Mouse (Mus musculus) c-Kit-positive CD71-positive TER-119-positive erythroid progenitor cells, embryonic 14.5 days (primary cell): ENCODE data around the gene Tgm3.

Experiments
- DNase-seq: peaks from one replicate; pipeline ENCODE4 v3.0.0-alpha.2; 2013; ENCODE audit warnings: low spot score

The Tgm3 gene

DNA sequence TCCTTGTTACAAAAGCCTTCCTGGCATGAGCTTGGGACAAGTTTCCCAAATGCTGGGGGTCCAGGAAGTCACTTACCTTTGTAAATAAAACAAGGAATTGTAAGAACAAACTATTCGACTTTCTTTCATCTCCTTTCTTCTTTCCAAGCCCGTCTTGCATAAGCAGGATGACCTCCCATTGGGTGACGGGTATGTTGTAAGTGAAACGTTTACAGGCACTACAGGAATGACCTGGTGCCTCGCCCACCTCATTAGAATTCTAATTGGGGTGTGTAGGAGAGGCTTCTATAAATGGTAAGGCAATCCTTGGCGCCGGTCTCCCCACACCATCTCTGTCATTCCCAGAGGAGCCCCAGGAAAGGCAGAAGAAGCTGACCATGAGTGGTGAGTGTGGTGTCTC lies at the start of gene Tgm3:
TSS of gene Tgm3 (plus strand) at position 324 of the 400 bp plus-strand sequence.
- DNase-seq, result no peak

DNA sequence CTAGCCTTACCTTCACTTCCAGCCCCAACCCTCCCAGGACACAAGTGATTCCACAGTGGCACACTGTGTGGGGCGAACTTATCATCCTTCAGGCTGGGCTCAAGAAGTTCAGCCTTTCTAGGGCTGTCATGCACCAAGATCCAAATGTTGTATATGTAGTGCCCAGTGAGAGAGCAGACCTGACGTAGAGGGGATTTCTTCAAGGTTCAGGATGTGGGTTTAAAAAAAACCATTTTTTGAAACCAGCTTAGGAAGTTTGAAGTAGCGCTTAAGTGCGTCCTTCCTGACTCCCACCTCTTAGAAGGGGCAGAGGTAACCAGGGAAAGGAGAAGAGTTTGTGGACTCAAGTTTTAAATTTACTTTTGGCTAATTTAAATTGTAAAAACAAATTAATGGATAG lies 31.5 kb upstream of the Tgm3 start:
- no peak for DNase-seq

- no peak for DNase-seq
Measured at GRCm38 (mm10) chr2:129987527-129988045, 24.6 kb upstream of the Tgm3 start.

DNA sequence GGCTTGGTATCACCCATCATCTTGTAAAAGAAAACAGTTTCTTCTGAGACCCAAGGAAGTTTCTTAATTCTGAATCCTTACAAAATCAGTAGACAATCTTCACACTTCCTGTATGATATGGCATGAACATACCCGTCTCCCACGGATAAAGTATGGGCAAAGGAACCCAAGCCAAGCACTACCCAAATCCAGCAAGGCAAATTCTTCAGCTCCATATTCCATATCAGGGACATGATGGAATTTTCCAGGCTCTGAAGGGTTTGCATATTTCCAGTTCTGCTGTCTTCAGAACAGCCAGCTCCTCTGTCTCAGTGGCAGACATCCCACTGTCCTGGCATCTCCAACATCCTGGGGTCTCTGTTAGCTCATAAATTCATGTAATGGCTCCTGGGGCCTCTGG lies 22.5 kb upstream of the Tgm3 start:
- DNase-seq, result no peak

- DNase-seq, result no peak
Measured at GRCm38 (mm10) chr2:129994468-129994867, 17.7 kb upstream of the Tgm3 start.

- DNase-seq, result no peak
Measured at GRCm38 (mm10) chr2:129998476-129998875, 13.7 kb upstream of the Tgm3 start.

- no peak for DNase-seq
Measured at GRCm38 (mm10) chr2:129999296-129999695, 12.9 kb upstream of the Tgm3 start.

- no peak for DNase-seq
Measured at GRCm38 (mm10) chr2:130000601-130001000, 11.5 kb upstream of the Tgm3 start.

- DNase-seq, result no peak
Measured at GRCm38 (mm10) chr2:130004046-130004445, 8.1 kb upstream of the Tgm3 start.

DNA sequence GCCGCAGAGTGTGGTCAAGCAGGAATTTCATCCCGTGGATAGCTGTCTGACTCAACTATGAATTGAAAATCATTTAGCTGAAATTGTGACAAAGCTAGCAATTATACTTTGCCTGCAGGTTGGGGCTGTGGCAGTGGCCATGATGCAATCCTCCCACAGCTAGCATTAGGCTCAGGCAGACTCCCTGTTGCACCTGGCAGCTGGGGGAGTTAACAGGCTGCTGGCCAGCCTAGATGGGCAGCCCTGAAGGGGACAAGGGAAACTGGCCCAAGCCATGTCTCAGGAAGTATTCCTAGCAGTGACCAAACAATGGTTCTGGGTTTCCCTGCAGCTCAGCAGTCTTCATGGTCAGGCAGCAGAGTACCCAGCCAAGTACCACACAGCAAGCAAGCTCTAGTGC lies 2.8 kb upstream of the Tgm3 start:
- DNase-seq, result no peak

- no peak for DNase-seq
Measured at GRCm38 (mm10) chr2:130013646-130014045, 1.5 kb downstream of the Tgm3 start.

DNA sequence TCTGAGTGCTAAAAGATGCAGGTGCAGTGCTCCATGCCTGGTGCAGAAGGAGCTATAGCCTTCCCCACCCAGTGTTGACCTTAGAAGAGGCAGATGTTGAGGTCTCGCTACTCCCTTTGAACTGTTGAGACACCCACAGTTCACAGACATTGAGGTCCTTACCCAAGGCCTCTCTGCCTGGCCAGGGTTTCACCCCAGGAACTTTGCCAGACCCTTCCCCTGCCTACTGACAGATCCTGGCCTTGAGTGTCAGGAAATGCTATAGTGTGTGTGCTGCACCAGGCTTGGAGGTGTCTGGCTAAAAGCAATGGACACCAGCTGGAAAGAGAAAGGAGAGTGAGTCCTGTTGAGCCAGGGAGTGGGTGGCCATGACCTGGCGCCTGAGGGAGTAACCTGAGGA lies 3.0 kb downstream of the Tgm3 start:
- DNase-seq, result no peak

- no peak for DNase-seq
Measured at GRCm38 (mm10) chr2:130018084-130018483, 5.9 kb downstream of the Tgm3 start.

GRCm38 (mm10) chr2:130027890-130028289 lies 15.7 kb downstream of the Tgm3 start:
- DNase-seq, result no peak

DNA sequence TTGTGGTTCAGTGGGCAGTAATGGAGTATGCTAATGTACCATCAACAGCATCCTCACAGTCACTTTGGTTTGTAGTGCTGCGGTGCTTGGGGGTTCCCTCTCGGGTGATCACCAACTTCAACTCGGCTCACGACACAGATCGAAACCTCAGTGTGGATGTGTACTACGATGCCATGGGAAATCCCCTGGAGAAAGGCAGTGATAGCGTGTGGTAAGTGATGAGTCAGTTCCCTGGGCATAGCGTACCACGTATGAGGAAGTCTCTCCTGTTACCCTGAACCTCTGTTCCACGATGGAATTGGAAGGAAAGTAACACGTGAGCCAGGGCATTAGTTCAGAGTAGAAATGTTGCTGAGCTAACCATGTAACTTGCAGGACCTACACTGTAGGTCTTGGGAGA lies 17.7 kb downstream of the Tgm3 start:
- no peak for DNase-seq

DNA sequence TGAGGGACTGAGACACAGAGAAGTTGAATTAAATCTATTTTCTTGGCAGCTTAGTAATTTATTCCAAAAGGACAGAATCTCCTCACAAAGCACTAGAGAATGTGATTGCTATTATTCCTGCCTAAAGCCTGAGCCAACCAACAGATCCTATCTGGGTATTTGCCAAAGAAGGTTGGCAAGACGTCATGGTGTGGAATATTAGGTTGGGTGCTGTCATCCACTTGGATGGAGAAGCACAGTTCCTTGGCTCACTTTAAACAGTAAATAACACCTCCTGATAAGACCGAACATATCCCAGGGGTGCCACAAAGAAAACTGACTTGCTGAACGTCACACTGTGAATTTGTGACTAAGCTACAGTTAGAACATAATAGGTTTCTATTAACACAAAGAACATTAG lies 20.5 kb downstream of the Tgm3 start:
- no peak for DNase-seq

GRCm38 (mm10) chr2:130036846-130037245 lies 24.7 kb downstream of the Tgm3 start:
- DNase-seq, result no peak

- no peak for DNase-seq
Measured at GRCm38 (mm10) chr2:130038971-130039370, 26.8 kb downstream of the Tgm3 start.

DNA sequence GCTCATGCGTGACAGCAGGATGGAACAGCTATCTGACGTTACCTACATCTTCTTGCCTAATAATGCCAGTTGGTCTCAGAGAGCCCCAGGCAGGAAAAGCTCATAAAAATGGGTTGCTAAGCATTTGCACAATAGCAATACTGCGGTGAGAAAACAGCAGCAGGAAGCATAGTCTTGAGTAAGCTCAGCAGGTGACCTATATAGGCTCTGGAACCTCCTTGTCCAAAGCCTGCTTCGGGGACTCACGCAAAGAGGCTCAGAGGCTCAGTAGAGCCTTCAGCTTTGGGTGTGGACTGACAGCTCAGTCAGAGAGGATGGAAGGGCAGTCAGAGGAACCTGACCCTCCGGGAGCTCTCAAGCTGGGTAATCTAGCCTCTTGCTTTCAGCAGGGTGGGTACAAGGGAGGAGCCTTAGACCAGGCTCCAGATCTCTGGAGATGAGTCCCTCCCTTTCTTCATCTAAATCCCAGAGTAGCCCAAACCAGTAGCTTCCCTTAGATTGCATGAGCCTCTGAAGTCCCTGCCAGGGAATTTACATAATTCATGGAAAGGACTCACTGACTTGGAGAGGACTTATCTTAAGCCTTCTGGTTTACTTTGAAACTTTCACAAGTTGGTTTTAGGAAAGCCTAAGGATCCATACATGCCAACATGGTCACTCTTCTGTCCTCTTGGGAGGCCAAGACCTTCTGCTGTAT lies 28.2 kb downstream of the Tgm3 start:
- no peak for DNase-seq

- no peak for DNase-seq
Measured at GRCm38 (mm10) chr2:130043835-130044234, 31.7 kb downstream of the Tgm3 start.

GRCm38 (mm10) chr2:130047923-130048440 lies 35.8 kb downstream of the Tgm3 start:
- no peak for DNase-seq

- no peak for DNase-seq
Measured at GRCm38 (mm10) chr2:130048792-130049191, 36.6 kb downstream of the Tgm3 start.

DNA sequence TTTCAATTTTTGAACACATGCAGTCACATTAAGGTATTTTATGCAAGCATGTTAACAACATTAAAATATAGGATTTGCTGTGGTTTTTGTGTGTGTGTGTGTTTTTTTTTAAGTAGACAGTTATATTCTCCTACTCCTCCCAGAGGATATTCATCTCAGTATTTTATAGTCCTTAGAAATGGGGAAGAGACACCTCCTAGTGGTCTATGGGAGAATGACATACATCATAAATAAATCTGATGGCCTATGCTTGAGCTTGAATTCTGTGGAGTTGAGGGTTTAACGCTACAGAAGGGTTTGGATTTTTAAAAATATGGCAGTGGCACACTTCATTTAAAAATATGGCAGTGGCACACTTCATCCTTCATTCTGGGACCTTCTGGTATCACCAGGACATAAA lies 46.0 kb downstream of the Tgm3 start:
- peak; percentile 16 for DNase-seq

- DNase-seq, result peak; percentile 6
Measured at GRCm38 (mm10) chr2:130068228-130068627, 56.1 kb downstream of the Tgm3 start.
